Mouse (Mus musculus): ENCODE results near the gene Olfr1392.

DNA sequence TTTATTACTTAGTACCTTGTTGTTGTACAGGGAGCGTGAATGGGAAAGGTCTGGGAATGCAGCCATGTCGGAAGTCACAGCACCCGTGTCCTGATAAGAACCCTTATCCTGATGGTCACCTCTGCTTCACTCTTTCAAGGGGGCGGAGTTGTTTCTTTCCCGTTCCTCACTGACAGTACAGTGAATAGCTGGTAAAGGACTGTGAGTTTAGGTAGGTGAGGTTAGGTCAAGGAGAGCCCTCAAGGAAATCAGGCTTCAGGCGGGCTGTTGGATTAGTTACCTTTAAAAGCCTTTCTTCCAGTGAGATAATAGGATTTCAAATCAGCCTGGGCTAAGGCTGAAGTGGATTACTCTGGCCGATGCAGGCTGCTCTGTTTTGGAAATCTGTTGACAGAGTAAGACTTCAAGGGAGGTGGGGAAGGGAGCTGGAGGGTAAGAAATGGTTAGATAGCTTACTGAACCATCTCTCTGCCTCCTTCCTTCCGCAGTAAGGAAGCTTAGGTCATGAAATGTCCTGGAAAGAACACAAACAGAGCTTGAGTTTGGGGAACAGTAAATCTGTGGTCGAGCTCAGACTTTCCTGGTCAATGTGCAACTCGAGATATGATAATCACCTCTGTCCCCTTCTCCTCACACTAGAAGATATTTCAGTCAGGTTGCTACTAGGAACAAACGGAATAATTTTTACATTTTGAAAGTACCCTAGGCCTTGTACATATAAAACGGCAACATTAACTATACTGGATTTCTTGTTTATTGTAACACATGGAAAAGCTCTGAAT is 39.3 kb upstream of the Olfr1392 start:
- TF ChIP-seq CTCF (IDR thresholded peaks at IDR 0.05; ENCODE audit: extremely low read depth, insufficient read depth, low read length) (no peak), POLR2A (IDR thresholded peaks at IDR 0.05; ENCODE audit: extremely low read depth, insufficient read depth, low read length) (no peak)
